ENCODE assay signal across 1 mouse cellular context in genomic region chr17:26936921-26937695, GRCm38 (mm10).
TF ChIP-seq lines count a peak whose summit lies in the region.

No protein-coding gene starts in this region.

TF ChIP-seq in CH12.LX, 34 proteins besides CTCF, POLR2A, EP300 and RAD21 (continued from another document):
- no peak for TF ChIP-seq ZMIZ1 (IDR thresholded peaks at IDR 0.05; ENCODE audit: low read depth, low read length)
- no peak for TF ChIP-seq HCFC1 (IDR thresholded peaks at IDR 0.05; ENCODE audit: low read depth, low read length)
